Mouse (Mus musculus) lung, adult 2 months (tissue): ENCODE data around the gene Eif2b3. TPM values are rescaled to one million over a fixed set of nuclear protein-coding genes. Genes with fewer than 3 reads are reported as not detected.

ENCODE experiments used
- DNase-seq: peaks from one replicate; pipeline ENCODE4 v3.0.0; 2022
- H3K4me1 ChIP-seq: fragments of 200-500 bp; 2 replicates; pipeline ENCODE4 v1.6.1; 2011; ENCODE audit warnings: low read length; ENCODE audit not compliant: control insufficient read depth, insufficient read depth
- H3K4me3 ChIP-seq: fragments of 200-500 bp; replicated peaks from 2 replicates; pipeline ENCODE3; 2011; ENCODE audit warnings: low read depth, mild to moderate bottlenecking, control low read depth, low read length; ENCODE audit errors: extremely low read depth
- CTCF ChIP-seq: fragments of 200-500 bp; IDR thresholded peaks from 2 replicates; pipeline ENCODE4 v1.5.1; 2011; ENCODE audit warnings: mild to moderate bottlenecking, low read length, control low read depth; ENCODE audit not compliant: insufficient read depth
- POLR2A ChIP-seq: fragments of 200-500 bp; IDR thresholded peaks from 2 replicates; pipeline ENCODE4 v1.6.1; 2011; ENCODE audit warnings: low read depth, mild to moderate bottlenecking, control low read depth, low read length, borderline replicate concordance; ENCODE audit errors: extremely low read depth
- WGBS: fragments of 180-500 bp; shearing (Covaris S2); methylation state at CpG from one replicate; pipeline ENCODE4 v1.1.7; 2018; 5-methylcytosine and 5-hydroxymethylcytosine counted together
- polyA plus RNA-seq: library from polyadenylated mRNA; depleted of rRNA; stranded (reverse); fragments of >200 nt; gene quantifications from 2 replicates; pipeline ENCODE4 v1.2.3, GENCODE M21; 2012

Eif2b3 gene
- polyA plus RNA-seq, 1 experiment, result 6.1 TPM

DNA sequence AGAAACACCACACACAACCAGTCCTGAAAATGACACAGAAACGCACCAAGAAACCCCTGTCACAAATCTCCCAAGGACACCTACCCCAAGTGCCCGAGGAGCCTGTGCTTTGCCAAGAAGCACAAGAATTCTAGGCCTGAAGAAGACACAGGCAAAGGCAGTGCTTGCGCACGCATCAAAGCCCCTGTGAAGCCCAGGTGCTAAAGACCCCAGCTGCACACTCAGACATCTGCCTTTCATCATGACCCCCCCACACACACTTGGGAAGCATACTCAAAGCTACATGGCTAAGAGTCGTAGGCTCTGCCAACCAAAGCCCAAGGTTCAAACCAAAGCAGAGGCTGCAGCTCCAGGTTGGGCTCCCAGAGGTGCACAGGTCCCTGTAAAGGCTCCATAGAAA is 96.4 kb downstream of the Eif2b3 start:
- DNase-seq, result no peak
- no peak overlapping the region for H3K4me3 ChIP-seq
- no peaks in the 10 kb centered on the region for H3K4me1 ChIP-seq
- WGBS, result 84% methylated on average over 5 of the region's 5 CpGs
- TF ChIP-seq CTCF (no peak), POLR2A (no peak)

DNA sequence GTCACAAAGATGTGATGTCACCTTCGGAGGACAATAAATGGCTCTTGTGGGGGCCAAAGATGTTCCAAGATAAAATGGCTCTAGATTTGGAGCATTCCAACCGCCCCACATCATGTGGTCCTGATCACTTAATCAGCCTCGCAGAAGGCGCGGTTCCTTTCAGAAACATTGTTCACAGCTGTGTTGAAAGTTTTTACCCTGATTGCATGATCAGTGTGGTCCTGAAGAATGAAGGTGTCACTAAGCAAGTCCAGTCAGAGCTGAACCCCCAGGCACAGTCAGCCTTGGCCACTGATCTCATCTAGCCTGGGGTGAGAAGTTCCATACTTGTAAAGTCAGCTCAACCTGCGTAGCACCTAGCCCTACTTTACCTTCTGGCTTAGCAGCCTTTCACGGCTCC is 98.7 kb downstream of the Eif2b3 start:
- TF ChIP-seq CTCF (no peak), POLR2A (no peak)
- Histone ChIP-seq H3K4me3 (no peak overlapping the region), H3K4me1 (no peaks in the 10 kb centered on the region)
- 93% methylated on average over 7 of the region's 7 CpGs for WGBS
- no peak for DNase-seq

- WGBS, result 77% methylated on average over 5 of the region's 5 CpGs
- Histone ChIP-seq H3K4me3 (peak overlapping the region; percentile 6), H3K4me1 (peaks cover 7% of the 10 kb centered on the region; the same call in 1 of the 2 replicates)
- no peak for TF ChIP-seq POLR2A
- no peak for TF ChIP-seq CTCF
- no peak for DNase-seq
Measured at GRCm38 (mm10) chr4:117119636-117120035, 100.4 kb downstream of the Eif2b3 start.

DNA sequence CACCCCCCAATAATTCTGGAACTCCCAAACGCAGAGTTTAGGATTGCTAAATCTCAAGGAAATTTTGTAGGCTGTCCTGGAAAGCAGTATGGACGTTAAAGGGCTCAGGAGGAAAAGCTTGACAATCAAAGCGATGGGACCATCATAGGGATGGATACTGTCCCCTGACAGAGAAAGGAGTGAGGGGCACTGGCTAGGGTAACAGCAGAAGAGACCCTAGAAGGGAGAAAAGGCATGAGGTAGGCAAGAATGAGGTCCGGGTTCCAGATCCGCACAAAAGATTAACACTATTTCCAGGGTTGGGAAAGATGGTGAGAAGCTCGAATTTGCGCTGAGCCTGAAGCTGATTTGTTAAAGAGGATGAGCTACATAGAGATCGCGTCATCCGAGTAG is 100.8 kb downstream of the Eif2b3 start:
- no peak for DNase-seq
- peak overlapping the region; percentile 81 for H3K4me3 ChIP-seq
- TF ChIP-seq CTCF, result no peak
- TF ChIP-seq POLR2A, result no peak
- H3K4me1 ChIP-seq, result peaks cover 8% of the 10 kb centered on the region; the same call in 1 of the 2 replicates
- whole genome bisulfite sequencing, result 3% methylated on average over 10 of the region's 10 CpGs

DNA sequence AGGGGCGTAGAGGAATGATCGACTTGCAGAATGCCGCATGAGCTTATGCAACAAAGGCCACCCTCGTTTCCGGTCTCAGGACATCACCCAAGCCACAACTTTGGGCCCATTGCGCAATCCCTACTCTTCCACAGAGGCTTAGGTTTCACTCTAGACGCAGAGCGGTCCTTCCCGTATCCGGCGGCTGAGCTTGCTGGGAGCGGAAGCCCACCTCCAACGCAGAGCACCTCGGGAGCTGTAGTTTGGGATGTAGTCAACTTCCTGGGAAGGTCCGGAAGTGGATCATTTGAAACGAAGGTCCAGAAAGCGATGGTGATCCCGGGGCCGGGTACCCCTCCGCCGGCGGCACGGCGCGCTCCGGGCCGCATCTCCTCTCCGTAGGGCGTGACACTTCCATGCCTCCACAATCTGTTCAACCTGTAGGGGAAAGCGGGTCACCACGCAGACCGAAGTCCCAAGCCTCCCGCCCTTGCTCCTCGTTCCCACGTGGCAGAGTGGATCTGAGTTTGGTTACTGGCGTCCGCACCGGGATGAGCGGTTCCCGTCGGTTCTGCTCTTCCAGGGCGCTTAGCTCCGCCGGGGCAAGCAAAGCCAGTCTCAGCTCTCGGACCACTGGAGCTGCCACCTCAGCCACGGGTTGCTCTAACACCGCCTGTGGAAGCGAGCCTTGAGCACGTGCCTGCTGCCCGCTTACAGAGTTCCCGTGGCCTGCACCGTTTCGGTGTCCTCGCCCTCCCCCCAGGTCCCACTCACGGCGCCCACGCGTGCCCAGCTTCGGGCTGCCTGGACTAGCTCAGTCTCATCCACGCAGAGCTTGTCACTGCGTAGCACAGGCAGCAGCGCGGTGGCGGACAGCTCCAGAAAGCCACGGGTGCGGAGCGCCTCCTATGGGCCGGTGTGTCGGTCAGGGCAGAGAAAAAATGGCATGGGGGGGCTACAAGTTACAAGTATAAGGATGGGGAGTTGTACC is 101.5 kb downstream of the Eif2b3 start:
- WGBS, result under 1% methylated on average over 69 of the region's 69 CpGs
- peak; percentile 72 for TF ChIP-seq CTCF
- peak; percentile 85 for TF ChIP-seq POLR2A
- H3K4me3 ChIP-seq, result peak overlapping the region; percentile 81
- peak; percentile 90 for DNase-seq
- peaks cover 14% of the 10 kb centered on the region for H3K4me1 ChIP-seq

- Histone ChIP-seq H3K4me3 (no peak overlapping the region), H3K4me1 (peaks cover 22% of the 10 kb centered on the region)
- DNase-seq, result no peak
- WGBS, result 81% methylated on average over 4 of the region's 4 CpGs
- TF ChIP-seq CTCF, result no peak
- no peak for TF ChIP-seq POLR2A
Measured at GRCm38 (mm10) chr4:117122209-117122608, 103.0 kb downstream of the Eif2b3 start.

DNA sequence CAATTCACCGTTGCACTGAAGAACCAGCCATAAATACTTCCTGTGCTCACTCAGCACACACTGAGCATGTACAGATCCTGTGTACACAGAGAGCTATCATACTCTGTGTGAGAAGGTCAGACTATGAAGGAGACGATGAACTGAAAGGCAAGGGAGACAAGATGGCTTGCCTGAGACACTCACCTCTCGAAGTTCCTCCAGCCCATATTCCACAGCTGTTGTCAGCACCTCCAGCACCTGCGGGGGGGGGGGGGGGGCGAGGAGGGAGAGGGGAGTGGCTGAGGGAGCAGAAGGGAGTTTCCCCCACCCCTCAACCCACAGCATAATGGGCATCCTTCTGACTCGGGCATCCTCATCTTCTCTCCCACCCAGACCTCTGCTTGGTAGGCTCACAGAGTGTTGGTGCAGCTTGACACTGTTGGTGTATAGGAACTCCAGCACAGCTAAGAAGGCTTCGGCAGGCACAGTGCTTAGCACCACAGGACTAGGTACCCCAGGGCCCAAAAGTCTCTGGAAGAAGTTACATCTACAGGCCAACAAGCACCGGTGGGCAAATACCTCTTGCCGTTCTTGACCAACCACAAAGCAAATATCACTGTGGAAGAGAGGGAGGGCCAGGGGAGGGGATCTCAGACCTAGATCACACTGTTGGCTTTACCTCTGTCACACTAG is 104.5 kb downstream of the Eif2b3 start:
- no peak for DNase-seq
- 57% methylated on average over 8 of the region's 9 CpGs for WGBS
- no peak for TF ChIP-seq POLR2A
- TF ChIP-seq CTCF, result no peak
- Histone ChIP-seq H3K4me1 (peaks cover 22% of the 10 kb centered on the region), H3K4me3 (no peak overlapping the region)

GRCm38 (mm10) chr4:117124218-117124517 is 105.0 kb downstream of the Eif2b3 start:
- TF ChIP-seq POLR2A (no peak), CTCF (no peak)
- no peak overlapping the region for H3K4me3 ChIP-seq
- peaks cover 22% of the 10 kb centered on the region for H3K4me1 ChIP-seq
- 68% methylated on average over 3 of the region's 3 CpGs for WGBS
- DNase-seq, result no peak

- TF ChIP-seq CTCF (no peak), POLR2A (no peak)
- Histone ChIP-seq H3K4me3 (no peak overlapping the region), H3K4me1 (peaks cover 22% of the 10 kb centered on the region)
- WGBS, result 34% methylated on average over 14 of the region's 14 CpGs
- DNase-seq, result no peak
Measured at GRCm38 (mm10) chr4:117124518-117125347, 105.5 kb downstream of the Eif2b3 start.
